Mouse (Mus musculus) kidney, adult 2 months (tissue): ENCODE data around the gene Ptges.

Experiments used
- CTCF ChIP-seq: fragments of 200-500 bp; conservative IDR thresholded peaks from 2 replicates; pipeline ENCODE4 v1.5.1; 2011; ENCODE audit warnings: low read depth, mild to moderate bottlenecking, control low read depth, low read length, moderate library complexity, mixed read lengths; ENCODE audit not compliant: insufficient read depth, insufficient read length
- POLR2A ChIP-seq: fragments of 200-500 bp; IDR thresholded peaks from one replicate; pipeline ENCODE4 v1.6.1; 2011; ENCODE audit warnings: low read depth, low read length, control low read depth

DNA sequence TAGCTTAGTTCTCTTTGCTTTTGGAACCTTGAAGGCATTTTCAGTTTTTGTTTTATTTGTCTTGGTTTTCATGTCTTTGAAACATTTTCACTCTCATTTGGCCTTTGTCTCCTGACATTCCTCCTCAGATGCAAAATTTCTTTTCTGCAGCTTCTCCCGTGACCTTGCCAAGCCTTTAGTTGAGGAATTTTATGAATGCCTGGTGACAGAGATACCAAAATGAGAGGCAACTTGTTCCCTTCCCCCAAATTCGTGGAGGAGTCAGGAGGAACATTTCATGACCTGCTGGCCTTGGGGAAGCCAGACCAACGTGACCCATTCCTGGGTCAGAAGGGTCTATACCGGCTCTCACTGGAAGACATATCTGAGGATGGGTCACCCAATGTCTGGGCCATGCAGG lies 23.0 kb downstream of the Ptges start:
- TF ChIP-seq POLR2A = no peak
- TF ChIP-seq CTCF = no peak
